Mouse (Mus musculus): Measurements from ENCODE around the gene Nsl1. TPM values are rescaled to one million over a fixed set of nuclear protein-coding genes. Genes with fewer than 3 reads are reported as not detected.

The Nsl1 gene
- total and polyA plus RNA-seq, 3 experiments, result 0.16 to 0.20 (median 0.18) TPM

- Histone ChIP-seq H3K4me3 (peak overlapping the region; percentile 83), H3K36me3 (ENCODE audit: control insufficient read depth, insufficient read depth, low read length) (no peaks in the 10 kb centered on the region), H3K9ac (ENCODE audit: low read depth, low read length) (peak overlapping the region; percentile 85), H3K4me1 (ENCODE audit: control insufficient read depth, insufficient read depth, low read length) (no peaks in the 10 kb centered on the region), H3K79me2 (replicated peaks; ENCODE audit: control insufficient read depth, insufficient read depth, low read length) (no peaks in the 10 kb centered on the region), H3K27me3 (ENCODE audit: control insufficient read depth, insufficient read depth, low read length) (no peaks in the 10 kb centered on the region), H3K27ac (peak overlapping the region; percentile 71)
- TF ChIP-seq CTCF (IDR thresholded peaks at IDR 0.05) (no peak), EP300 (IDR thresholded peaks at IDR 0.05; ENCODE audit: insufficient read depth, low read depth, low read length) (no peak), POLR2A (IDR thresholded peaks at IDR 0.05; ENCODE audit: insufficient read depth, low read depth, low read length) (no peak)
- 4% methylated on average over 15 of the region's 15 CpGs for WGBS
- no peak for DNase-seq
- intact Hi-C loops (cut with DNase I), result loop anchor here (1.0 to 10.0 kb wide), 3 partner anchors 36 to 228 kb away; partner anchors contain the start of genes Angel2 and Flvcr1
Measured at GRCm38 (mm10) chr1:191062241-191062780, 501 bp upstream of the Nsl1 start.

- 42% methylated on average over 9 of the region's 9 CpGs for WGBS
- H3K36me3 ChIP-seq (ENCODE audit: control insufficient read depth, insufficient read depth, low read length), result no peaks in the 10 kb centered on the region
- H3K79me2 ChIP-seq (replicated peaks; ENCODE audit: control insufficient read depth, insufficient read depth, low read length), result no peaks in the 10 kb centered on the region
- TF ChIP-seq CTCF (IDR thresholded peaks at IDR 0.05) (no peak), POLR2A (IDR thresholded peaks at IDR 0.05; ENCODE audit: insufficient read depth, low read depth, low read length) (no peak), EP300 (IDR thresholded peaks at IDR 0.05; ENCODE audit: insufficient read depth, low read depth, low read length) (no peak)
- DNase-seq, result no peak
- H3K9ac ChIP-seq (ENCODE audit: low read depth, low read length), result no peak overlapping the region
- no peaks in the 10 kb centered on the region for H3K27me3 ChIP-seq (ENCODE audit: control insufficient read depth, insufficient read depth, low read length)
- no peak overlapping the region for H3K27ac ChIP-seq
- intact Hi-C loops (cut with DNase I), result loop anchor here (5.0 to 10.0 kb wide), 2 partner anchors 136 to 229 kb away; partner anchors contain the start of gene Angel2
- no peak overlapping the region for H3K4me3 ChIP-seq
- no peaks in the 10 kb centered on the region for H3K4me1 ChIP-seq (ENCODE audit: control insufficient read depth, insufficient read depth, low read length)
Measured at GRCm38 (mm10) chr1:191063700-191064099, 888 bp downstream of the Nsl1 start.

GRCm38 (mm10) chr1:191064535-191064934 lies 1.7 kb downstream of the Nsl1 start:
- no peak overlapping the region for H3K4me3 ChIP-seq
- intact Hi-C loops (cut with DNase I), result loop anchor here (5.0 to 10.0 kb wide), 2 partner anchors 137 to 230 kb away; partner anchors contain the start of gene Angel2
- H3K79me2 ChIP-seq (replicated peaks; ENCODE audit: control insufficient read depth, insufficient read depth, low read length), result no peaks in the 10 kb centered on the region
- H3K4me1 ChIP-seq (ENCODE audit: control insufficient read depth, insufficient read depth, low read length), result no peaks in the 10 kb centered on the region
- WGBS, result 83% methylated on average over 2 of the region's 2 CpGs
- no peaks in the 10 kb centered on the region for H3K36me3 ChIP-seq (ENCODE audit: control insufficient read depth, insufficient read depth, low read length)
- no peak overlapping the region for H3K9ac ChIP-seq (ENCODE audit: low read depth, low read length)
- H3K27ac ChIP-seq, result no peak overlapping the region
- no peak for DNase-seq
- H3K27me3 ChIP-seq (ENCODE audit: control insufficient read depth, insufficient read depth, low read length), result no peaks in the 10 kb centered on the region
- no peak for TF ChIP-seq POLR2A (IDR thresholded peaks at IDR 0.05; ENCODE audit: insufficient read depth, low read depth, low read length)
- no peak for TF ChIP-seq EP300 (IDR thresholded peaks at IDR 0.05; ENCODE audit: insufficient read depth, low read depth, low read length)
- no peak for TF ChIP-seq CTCF (IDR thresholded peaks at IDR 0.05)

DNA sequence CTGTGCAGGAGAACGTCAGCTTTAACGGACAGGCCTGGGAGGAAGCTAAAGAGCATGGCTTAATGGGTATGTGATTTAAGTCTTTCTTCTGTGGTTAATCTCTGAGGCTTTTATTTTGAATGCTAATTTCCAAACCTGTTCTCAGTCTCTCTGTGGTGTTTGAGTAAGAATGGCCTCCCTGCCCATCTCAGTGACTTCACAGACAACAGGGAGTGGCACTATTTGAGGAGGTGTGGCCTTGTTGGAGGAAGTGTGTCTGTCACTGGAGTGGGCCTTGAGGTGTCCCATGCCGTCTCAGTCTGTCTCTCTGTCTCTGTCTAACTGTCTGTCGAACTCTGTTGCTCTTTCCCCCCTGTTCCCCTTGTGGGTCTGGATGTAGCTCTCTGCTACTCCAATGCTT lies 2.4 kb downstream of the Nsl1 start:
- no peak for DNase-seq
- Histone ChIP-seq H3K36me3 (ENCODE audit: control insufficient read depth, insufficient read depth, low read length) (no peaks in the 10 kb centered on the region), H3K9ac (ENCODE audit: low read depth, low read length) (no peak overlapping the region), H3K27ac (no peak overlapping the region), H3K4me3 (no peak overlapping the region), H3K27me3 (ENCODE audit: control insufficient read depth, insufficient read depth, low read length) (no peaks in the 10 kb centered on the region), H3K79me2 (replicated peaks; ENCODE audit: control insufficient read depth, insufficient read depth, low read length) (no peaks in the 10 kb centered on the region), H3K4me1 (ENCODE audit: control insufficient read depth, insufficient read depth, low read length) (no peaks in the 10 kb centered on the region)
- 75% methylated on average over 4 of the region's 4 CpGs for WGBS
- intact Hi-C loops (cut with DNase I), result loop anchor here (10.0 kb wide), 1 partner anchor 230 kb away; no protein-coding TSS in a partner anchor
- TF ChIP-seq POLR2A (IDR thresholded peaks at IDR 0.05; ENCODE audit: insufficient read depth, low read depth, low read length), result no peak
- no peak for TF ChIP-seq EP300 (IDR thresholded peaks at IDR 0.05; ENCODE audit: insufficient read depth, low read depth, low read length)
- TF ChIP-seq CTCF (IDR thresholded peaks at IDR 0.05), result no peak

- H3K4me1 ChIP-seq (ENCODE audit: control insufficient read depth, insufficient read depth, low read length), result peaks cover 1% of the 10 kb centered on the region; the same call in 1 of the 2 replicates
- no peak overlapping the region for H3K9ac ChIP-seq (ENCODE audit: low read depth, low read length)
- peak; percentile 36 for TF ChIP-seq CTCF (IDR thresholded peaks at IDR 0.05)
- TF ChIP-seq EP300 (IDR thresholded peaks at IDR 0.05; ENCODE audit: insufficient read depth, low read depth, low read length), result no peak
- no peak for DNase-seq
- intact Hi-C loops (cut with DNase I), result loop anchor here (10.0 kb wide), 1 partner anchor 234 kb away; no protein-coding TSS in a partner anchor
- no peaks in the 10 kb centered on the region for H3K27me3 ChIP-seq (ENCODE audit: control insufficient read depth, insufficient read depth, low read length)
- no peaks in the 10 kb centered on the region for H3K36me3 ChIP-seq (ENCODE audit: control insufficient read depth, insufficient read depth, low read length)
- no peak overlapping the region for H3K27ac ChIP-seq
- H3K4me3 ChIP-seq, result no peak overlapping the region
- no peaks in the 10 kb centered on the region for H3K79me2 ChIP-seq (replicated peaks; ENCODE audit: control insufficient read depth, insufficient read depth, low read length)
- 69% methylated on average over 5 of the region's 5 CpGs for WGBS
Measured at GRCm38 (mm10) chr1:191068377-191068776, 5.6 kb downstream of the Nsl1 start.

DNA sequence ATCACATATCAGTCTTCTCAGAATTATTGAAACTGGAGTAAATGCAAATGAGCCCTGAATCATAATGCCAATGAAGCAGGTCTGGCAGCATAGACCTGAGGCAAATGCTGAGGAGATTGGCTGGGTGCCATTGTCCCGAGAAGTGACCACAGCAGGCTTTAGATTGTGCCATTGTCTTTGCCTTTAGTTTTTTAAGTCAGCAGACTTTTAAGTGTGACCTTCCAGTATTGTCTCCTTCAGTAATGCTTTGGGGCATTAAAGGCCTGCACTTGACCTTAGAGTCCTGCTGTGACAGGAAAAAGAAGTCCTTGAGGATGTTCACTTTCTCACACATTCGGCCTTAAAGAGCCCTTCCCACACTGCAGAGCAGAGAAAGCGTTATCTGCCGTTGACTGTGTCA lies 7.4 kb downstream of the Nsl1 start:
- H3K36me3 ChIP-seq (ENCODE audit: control insufficient read depth, insufficient read depth, low read length), result no peaks in the 10 kb centered on the region
- no peak for DNase-seq
- no peak for TF ChIP-seq EP300 (IDR thresholded peaks at IDR 0.05; ENCODE audit: insufficient read depth, low read depth, low read length)
- TF ChIP-seq CTCF (IDR thresholded peaks at IDR 0.05), result no peak
- no peak for TF ChIP-seq POLR2A (IDR thresholded peaks at IDR 0.05; ENCODE audit: insufficient read depth, low read depth, low read length)
- no peak overlapping the region for H3K4me3 ChIP-seq
- WGBS, result 75% methylated on average over 4 of the region's 4 CpGs
- H3K4me1 ChIP-seq (ENCODE audit: control insufficient read depth, insufficient read depth, low read length), result peaks cover 1% of the 10 kb centered on the region; the same call in 1 of the 2 replicates
- no peak overlapping the region for H3K9ac ChIP-seq (ENCODE audit: low read depth, low read length)
- no peak overlapping the region for H3K27ac ChIP-seq
- H3K79me2 ChIP-seq (replicated peaks; ENCODE audit: control insufficient read depth, insufficient read depth, low read length), result no peaks in the 10 kb centered on the region
- intact Hi-C loops (cut with DNase I), result no loop called here
- H3K27me3 ChIP-seq (ENCODE audit: control insufficient read depth, insufficient read depth, low read length), result no peaks in the 10 kb centered on the region

Measured in heart, adult 2 months (tissue).